Mouse (Mus musculus): Measurements from ENCODE around the gene Efnb1.

The Efnb1 gene

DNA sequence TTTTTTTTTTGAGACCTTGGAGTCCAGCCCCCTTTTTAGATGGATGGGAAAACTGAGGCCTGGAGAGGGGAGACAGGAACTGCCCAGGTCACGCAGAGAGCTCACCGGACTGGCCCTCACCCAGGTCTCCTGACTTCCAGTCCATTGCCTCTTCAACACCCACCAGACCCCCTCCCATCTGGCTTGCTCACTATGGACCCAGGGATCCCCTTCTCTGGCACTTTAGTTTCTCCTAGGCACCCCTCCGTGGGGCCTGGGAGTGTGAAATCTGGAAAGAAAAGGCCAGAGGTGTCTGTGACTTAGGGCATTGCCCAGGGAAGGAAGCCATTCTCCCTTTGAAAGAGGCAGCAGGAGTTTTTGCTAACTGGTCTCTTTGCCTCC, 17.3 kb downstream of the Efnb1 start:
- DNase-seq (ENCODE audit: low read depth, low spot score) = no peak

- DNase-seq (ENCODE audit: low read depth, low spot score) = no peak
Observed at GRCm38 (mm10) chrX:99154358-99154757, 18.4 kb downstream of the Efnb1 start.

DNA sequence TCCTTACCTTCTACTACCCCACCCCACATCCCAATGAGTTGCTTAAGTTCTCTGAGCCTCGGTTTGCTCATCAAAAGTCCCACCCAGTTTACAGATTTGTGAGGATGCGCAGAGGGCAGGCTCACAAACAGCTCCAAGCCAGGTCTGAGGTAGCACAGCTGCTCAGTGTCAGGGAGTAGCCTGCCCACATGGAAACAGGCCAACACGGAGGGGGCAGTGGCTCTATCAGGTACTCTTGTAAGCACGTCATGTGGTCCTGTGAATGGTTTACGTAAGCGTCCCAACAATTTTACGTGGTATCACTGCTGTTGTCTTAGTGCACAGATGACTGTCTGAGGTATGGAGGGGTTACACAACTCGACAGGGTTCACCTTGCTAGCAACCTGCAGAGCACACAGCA, 23.1 kb downstream of the Efnb1 start:
- no peak for DNase-seq (ENCODE audit: low read depth, low spot score)

GRCm38 (mm10) chrX:99164111-99164510, 28.2 kb downstream of the Efnb1 start:
- DNase-seq (ENCODE audit: low read depth, low spot score) = no peak

GRCm38 (mm10) chrX:99164855-99165368, 29.0 kb downstream of the Efnb1 start:
- no peak for DNase-seq (ENCODE audit: low read depth, low spot score)

- DNase-seq (ENCODE audit: low read depth, low spot score) = no peak
Observed at GRCm38 (mm10) chrX:99167014-99167413, 31.1 kb downstream of the Efnb1 start.

- DNase-seq (ENCODE audit: low read depth, low spot score) = no peak
Observed at GRCm38 (mm10) chrX:99167550-99167949, 31.6 kb downstream of the Efnb1 start.

GRCm38 (mm10) chrX:99172301-99172700, 36.4 kb downstream of the Efnb1 start:
- DNase-seq (ENCODE audit: low read depth, low spot score) = no peak

DNA sequence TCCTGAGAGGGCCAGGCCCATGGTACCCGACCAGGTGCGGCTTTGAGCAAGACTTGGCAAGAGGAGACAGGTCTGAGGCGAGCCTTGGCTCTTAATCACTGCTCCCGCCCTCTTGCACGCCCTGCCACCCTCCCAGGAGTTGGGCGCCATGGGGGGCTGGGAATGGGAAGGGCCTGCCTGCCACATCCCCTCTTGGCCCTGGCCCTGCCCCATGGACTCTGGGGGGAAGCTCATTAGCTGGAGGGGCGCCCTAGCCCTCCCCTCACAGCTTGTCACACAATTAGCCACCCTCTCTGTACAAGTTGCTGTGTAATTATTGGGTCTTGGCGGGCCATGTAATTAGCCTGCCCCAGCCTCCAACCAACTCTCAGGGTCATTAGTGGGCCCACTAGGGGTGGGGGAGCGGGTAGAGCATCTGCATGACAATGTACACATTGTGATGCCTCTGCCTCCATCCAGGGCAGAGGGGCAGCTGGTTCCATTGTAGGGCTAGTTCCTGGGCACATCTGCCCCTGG, 49.2 kb downstream of the Efnb1 start:
- no peak for DNase-seq (ENCODE audit: low read depth, low spot score)

DNA sequence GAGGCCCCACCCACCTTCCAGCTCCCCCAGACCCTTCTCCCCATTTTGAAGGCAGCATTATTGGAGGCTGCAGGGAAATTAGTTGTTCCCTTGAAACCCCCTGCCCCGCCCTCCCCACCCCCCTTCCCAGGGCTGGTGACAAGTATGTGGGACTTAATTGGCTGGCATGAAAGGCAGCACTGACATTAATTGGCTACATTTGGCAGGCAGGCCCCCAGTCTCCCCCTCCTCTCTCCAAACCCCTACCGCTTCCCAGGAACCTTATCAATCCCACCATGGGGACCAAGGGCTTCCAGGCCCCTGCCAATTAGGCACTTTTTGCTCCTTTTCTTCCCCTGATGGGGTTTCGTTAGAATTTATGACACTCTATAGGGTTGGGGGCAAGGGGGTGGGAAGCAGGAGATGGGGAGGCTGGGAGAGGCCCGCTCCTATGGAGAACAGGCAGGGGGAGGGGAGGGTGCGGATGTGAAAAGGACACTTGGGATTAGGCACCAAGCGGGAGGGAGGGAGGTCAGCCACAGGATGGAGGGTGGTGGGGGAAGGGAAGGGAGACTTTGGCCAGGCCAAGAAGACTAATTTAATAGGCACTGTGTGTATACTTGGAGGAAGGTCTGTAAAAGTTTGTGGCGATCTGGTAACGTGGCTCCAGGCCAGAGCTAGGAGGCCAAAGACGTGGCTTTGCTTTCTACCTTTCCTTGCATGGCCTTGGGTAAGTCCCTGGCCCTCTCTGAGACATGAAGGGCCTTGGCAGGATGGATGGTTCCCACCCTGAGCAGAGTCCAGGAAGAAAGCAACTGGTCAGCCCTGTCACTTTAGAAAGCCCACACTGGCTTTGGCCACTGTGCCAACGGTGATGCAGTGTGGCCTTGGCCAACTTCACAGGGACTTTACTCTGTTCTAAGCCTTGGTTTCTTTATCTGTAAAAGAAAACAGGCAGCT, 50.8 kb downstream of the Efnb1 start:
- no peak for DNase-seq (ENCODE audit: low read depth, low spot score)

DNA sequence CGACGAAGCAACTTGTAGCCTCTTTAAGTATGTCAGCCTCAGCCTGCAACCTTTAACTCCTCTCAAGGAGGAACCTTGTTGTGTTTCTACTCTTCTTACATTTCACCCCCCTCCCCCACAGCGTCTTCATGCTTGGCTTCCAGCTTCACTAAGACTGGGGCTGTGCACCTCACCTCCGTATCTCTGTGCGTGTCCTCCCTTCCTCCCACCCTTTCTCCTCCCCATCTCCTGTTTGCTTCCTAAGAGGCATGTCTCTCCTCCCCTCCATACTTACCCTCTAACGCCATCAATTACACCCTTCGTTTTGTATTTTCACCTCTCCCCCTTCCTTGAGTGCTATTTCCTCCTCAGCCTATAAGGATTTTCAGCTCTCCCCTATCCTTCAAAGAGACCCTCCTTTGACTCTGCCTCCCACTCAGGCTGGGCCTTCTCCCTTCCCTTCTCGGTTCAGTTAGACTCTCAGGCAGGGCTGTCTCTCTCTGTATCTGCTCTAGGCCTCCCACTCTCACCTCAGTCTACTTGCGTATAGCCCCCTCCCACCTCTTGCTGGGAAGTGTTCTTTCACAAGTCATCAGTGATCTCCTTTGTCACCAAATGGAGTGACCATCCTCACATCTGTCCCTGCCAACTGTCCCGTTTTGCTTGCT, 55.6 kb downstream of the Efnb1 start:
- DNase-seq (ENCODE audit: low read depth, low spot score) = no peak

DNA sequence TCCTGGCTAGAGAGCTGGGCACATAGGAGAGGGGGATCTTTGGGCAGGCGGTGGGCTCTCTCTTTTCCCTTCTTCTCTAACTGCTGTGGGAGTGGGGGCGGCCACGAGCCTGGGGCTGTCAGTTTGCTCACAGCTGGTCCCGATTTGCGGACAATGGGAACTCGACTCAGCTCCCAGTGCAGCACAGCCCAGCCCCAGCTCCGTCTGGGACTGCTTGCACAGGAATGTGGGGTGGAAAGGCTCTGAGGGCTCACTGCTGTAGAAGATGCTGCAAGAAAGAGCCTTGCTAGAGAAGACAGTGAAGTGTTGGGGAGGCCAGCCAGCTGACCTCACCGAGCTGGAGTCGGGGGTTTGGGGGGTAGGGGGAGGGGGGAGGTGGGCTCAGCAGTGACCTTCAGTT, 61.0 kb downstream of the Efnb1 start:
- no peak for DNase-seq (ENCODE audit: low read depth, low spot score)

DNA sequence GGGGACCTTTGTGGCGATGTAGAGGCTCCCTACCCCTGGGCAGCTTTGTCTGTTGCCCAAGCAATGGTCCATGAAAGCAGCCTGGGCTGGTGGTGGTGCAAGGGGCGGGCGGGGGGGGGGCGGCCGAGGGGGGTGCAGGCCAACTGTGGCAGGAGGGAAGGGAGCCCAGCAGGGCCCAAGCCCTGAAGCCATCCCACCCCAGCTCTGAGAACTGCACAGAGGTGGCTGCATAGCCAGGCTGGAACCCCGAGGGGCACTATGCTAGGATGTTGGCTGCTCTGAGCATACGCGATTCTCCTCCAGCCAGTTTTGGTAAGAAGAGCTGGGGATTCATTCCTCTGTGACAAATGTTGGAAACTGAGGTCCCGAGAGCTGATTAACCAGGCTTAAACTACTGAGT, 62.6 kb downstream of the Efnb1 start:
- peak; percentile 4 for DNase-seq (ENCODE audit: low read depth, low spot score)
